Mouse (Mus musculus): Measurements from ENCODE around the gene Slc44a3.

DNA sequence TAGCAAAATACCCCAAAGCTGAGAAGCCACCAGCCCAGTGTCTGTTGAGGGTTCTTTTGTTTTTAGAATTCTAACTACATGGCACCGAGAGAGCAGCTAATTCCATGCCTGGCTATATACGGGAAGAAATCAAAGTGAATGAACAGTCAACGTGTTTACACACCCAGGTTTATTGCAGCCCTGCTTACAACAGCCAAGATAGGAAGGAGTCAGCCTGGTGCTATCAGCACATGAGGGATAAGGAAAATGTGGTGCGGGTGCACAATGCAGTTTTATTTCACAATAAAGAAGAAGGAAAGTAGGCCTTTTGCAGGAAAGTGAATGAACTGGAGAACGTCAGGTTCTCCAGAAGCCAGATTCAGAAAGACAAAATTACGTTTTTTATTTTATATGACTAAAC, 120.8 kb downstream of the Slc44a3 start:
- TF ChIP-seq CTCF (IDR thresholded peaks at IDR 0.05; ENCODE audit: low read depth, low read length) (no peak), EP300 (IDR thresholded peaks at IDR 0.05; ENCODE audit: insufficient read depth, low read depth, low read length) (no peak)
